Mouse (Mus musculus) brain, embryonic 14.5 days (tissue): ENCODE measurements at regions not wholly inside any gene's neighbourhood (a gene's known extent, or its start where the extent isn't known, plus 50 kb on each side); places are given as distances from the start of the nearest gene placed in this dataset.

Source experiments
- CTCF ChIP-seq: fragments of 200-500 bp; IDR thresholded peaks from 2 replicates; pipeline ENCODE4 v1.5.1; 2012; ENCODE audit warnings: inconsistent platforms, mild to moderate bottlenecking, moderate library complexity, borderline replicate concordance; ENCODE audit not compliant: insufficient read depth, insufficient read length; ENCODE audit errors: extremely low read depth
- POLR2A ChIP-seq: fragments of 200-500 bp; IDR thresholded peaks from 2 replicates; pipeline ENCODE4 v1.6.1; 2012; ENCODE audit warnings: mild to moderate bottlenecking, inconsistent platforms, borderline replicate concordance; ENCODE audit not compliant: poor library complexity, insufficient read depth, insufficient read length, severe bottlenecking; ENCODE audit errors: extremely low read depth

- TF ChIP-seq CTCF (no peak), POLR2A (no peak)
Measured at GRCm38 (mm10) chrX:23422746-23423145, 57.9 kb upstream of the Klhl13 start.
